Mouse (Mus musculus) stomach, postnatal 0 days (tissue): ENCODE measurements around the gene Vps16. TPM values are rescaled to one million over a fixed set of nuclear protein-coding genes. Genes with fewer than 3 reads are reported as not detected.

Experiments used
- ATAC-seq: fragments of 200-750 bp; cut with Nextera tagmentation; 2 replicates; pipeline ENCODE4 v1.8.0; 2017; ENCODE audit not compliant: low FRiP score, low TSS enrichment
- DNase-seq: peaks from one replicate; pipeline ENCODE4 v3.0.0-alpha.2; 2016; ENCODE audit warnings: low spot score
- H3K27ac ChIP-seq: fragments of 300-500 bp; sonication (generic); replicated peaks from 2 replicates; pipeline ENCODE4 v1.5.1; 2014; ENCODE audit warnings: mild to moderate bottlenecking, control low read depth
- H3K27me3 ChIP-seq: fragments of 300-500 bp; sonication (generic); 2 replicates; pipeline ENCODE4 v1.6.1; 2014; ENCODE audit warnings: low read length; ENCODE audit not compliant: control insufficient read depth, insufficient read depth
- H3K36me3 ChIP-seq: fragments of 300-500 bp; sonication (generic); 2 replicates; pipeline ENCODE4 v1.6.1; 2014; ENCODE audit warnings: low read length, mixed read lengths; ENCODE audit not compliant: control insufficient read depth, insufficient read depth
- H3K4me1 ChIP-seq: fragments of 300-500 bp; sonication (generic); replicated peaks from 2 replicates; pipeline ENCODE4 v1.6.1; 2014; ENCODE audit warnings: antibody characterized with exemption; ENCODE audit not compliant: control insufficient read depth, insufficient read depth
- H3K4me2 ChIP-seq: fragments of 300-500 bp; sonication (generic); replicated peaks from 2 replicates; pipeline ENCODE4 v1.6.1; 2014; ENCODE audit warnings: low read depth, mild to moderate bottlenecking, control low read depth, moderate library complexity
- H3K4me3 ChIP-seq: fragments of 300-500 bp; sonication (generic); 2 replicates; pipeline ENCODE4 v1.5.1; 2014; ENCODE audit warnings: low read depth, low read length, control low read depth
- H3K9ac ChIP-seq: fragments of 300-500 bp; sonication (generic); 2 replicates; pipeline ENCODE4 v1.6.1; 2014; ENCODE audit warnings: mild to moderate bottlenecking, low read length, control low read depth, mixed read lengths
- H3K9me3 ChIP-seq: fragments of 300-500 bp; sonication (generic); 2 replicates; pipeline ENCODE4 v1.6.1; 2016; ENCODE audit warnings: low read length; ENCODE audit not compliant: control insufficient read depth
- CTCF ChIP-seq: IDR thresholded peaks from 2 replicates; pipeline ENCODE4 v1.5.1; 2016; ENCODE audit warnings: antibody characterized with exemption, low read depth, mild to moderate bottlenecking, moderate library complexity
- EP300 ChIP-seq: optimal IDR thresholded peaks from 2 replicates; pipeline ENCODE3; 2016; ENCODE audit warnings: antibody characterized with exemption
- WGBS: fragments of 180-500 bp; shearing (Covaris S2); extraction: QIAGEN DNeasy Blood & Tissue Kit; methylation state at CpG from one replicate; pipeline ENCODE4 v1.1.7; 2014; 5-methylcytosine and 5-hydroxymethylcytosine counted together
- polyA plus RNA-seq: library from polyadenylated mRNA; unstranded; fragments of >200 nt; fragmentation: Nextera tagmentation; extraction: Ambion mirVana; gene quantifications from 2 replicates; pipeline ENCODE4 v1.2.1, GENCODE M21; 2015

Vps16 gene
- polyA plus RNA-seq, 1 experiment from 2014 or later: 37.0 TPM

- no peak for TF ChIP-seq EP300
- TF ChIP-seq CTCF: no peak
- H3K4me1 ChIP-seq: no peaks in the 10 kb centered on the region
- H3K27me3 ChIP-seq: no peaks in the 10 kb centered on the region
- no peak overlapping the region for H3K9ac ChIP-seq
- ATAC-seq (no peak), DNase-seq (no peak)
- WGBS: 89% methylated on average over 11 of the region's 11 CpGs
- H3K9me3 ChIP-seq: no peaks in the 10 kb centered on the region
- no peak overlapping the region for H3K4me3 ChIP-seq
- no peak overlapping the region for H3K27ac ChIP-seq
- H3K36me3 ChIP-seq: no peaks in the 10 kb centered on the region
- H3K4me2 ChIP-seq: no peak overlapping the region
These were observed 51.6 kb downstream of the Vps16 start for GRCm38 (mm10) chr2:130475764-130476163.

GRCm38 (mm10) chr2:130476666-130477297, 52.6 kb downstream of the Vps16 start:
- no peak for TF ChIP-seq CTCF
- TF ChIP-seq EP300: no peak
- no peak for ATAC-seq
- WGBS: 72% methylated on average over 6 of the region's 6 CpGs

GRCm38 (mm10) chr2:130482177-130482576, 58.0 kb downstream of the Vps16 start:
- DNase-seq: no peak
- 74% methylated on average over 4 of the region's 4 CpGs for WGBS
- TF ChIP-seq CTCF (no peak), EP300 (no peak)

More at GRCm38 (mm10) chr2:130476666-130477297, 52.6 kb downstream of the Vps16 start:
- no peak overlapping the region for H3K27ac ChIP-seq
- no peak overlapping the region for H3K9ac ChIP-seq
- no peaks in the 10 kb centered on the region for H3K9me3 ChIP-seq
- H3K27me3 ChIP-seq: no peaks in the 10 kb centered on the region
- DNase-seq: no peak
- no peaks in the 10 kb centered on the region for H3K36me3 ChIP-seq
- no peaks in the 10 kb centered on the region for H3K4me1 ChIP-seq
- no peak overlapping the region for H3K4me2 ChIP-seq
- H3K4me3 ChIP-seq: no peak overlapping the region

DNA sequence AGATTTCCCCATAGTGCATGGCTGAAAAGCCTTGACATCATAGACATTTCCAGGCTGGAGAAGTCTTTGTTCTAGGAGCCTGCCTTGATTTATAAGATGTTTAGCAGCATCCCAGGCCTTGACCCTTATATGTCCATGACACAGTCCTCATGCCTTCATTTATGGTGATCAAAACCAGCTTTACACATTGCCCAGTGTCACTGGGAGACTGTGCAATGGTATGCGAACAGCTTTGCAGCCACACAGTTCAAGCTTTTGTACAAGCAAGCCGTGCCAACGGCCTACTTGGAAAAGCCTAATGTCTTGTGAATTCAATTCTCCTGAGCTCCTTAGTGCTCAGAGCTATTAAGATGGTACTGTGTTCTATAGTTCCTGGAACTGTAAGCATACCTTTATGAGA, 58.6 kb downstream of the Vps16 start:
- WGBS: 81% methylated on average over 3 of the region's 3 CpGs
- no peaks in the 10 kb centered on the region for H3K27me3 ChIP-seq
- no peak for TF ChIP-seq CTCF
- no peak for TF ChIP-seq EP300
- no peak overlapping the region for H3K9ac ChIP-seq
- no peaks in the 10 kb centered on the region for H3K9me3 ChIP-seq
- H3K4me1 ChIP-seq: no peaks in the 10 kb centered on the region
- no peaks in the 10 kb centered on the region for H3K36me3 ChIP-seq
- ATAC-seq (no peak), DNase-seq (no peak)
- H3K4me3 ChIP-seq: no peak overlapping the region
- H3K27ac ChIP-seq: no peak overlapping the region
- H3K4me2 ChIP-seq: no peak overlapping the region

More at GRCm38 (mm10) chr2:130482177-130482576, 58.0 kb downstream of the Vps16 start:
- no peaks in the 10 kb centered on the region for H3K9me3 ChIP-seq
- no peak overlapping the region for H3K4me3 ChIP-seq
- no peak overlapping the region for H3K4me2 ChIP-seq
- H3K9ac ChIP-seq: no peak overlapping the region
- no peak overlapping the region for H3K27ac ChIP-seq
- ATAC-seq: no peak
- no peaks in the 10 kb centered on the region for H3K27me3 ChIP-seq
- no peaks in the 10 kb centered on the region for H3K36me3 ChIP-seq
- H3K4me1 ChIP-seq: no peaks in the 10 kb centered on the region

- DNase-seq: no peak
These were observed 60.1 kb downstream of the Vps16 start for GRCm38 (mm10) chr2:130484206-130484605.

GRCm38 (mm10) chr2:130488002-130488401, 63.9 kb downstream of the Vps16 start:
- WGBS: 87% methylated on average over 2 of the region's 2 CpGs
- Histone ChIP-seq H3K9ac (no peak overlapping the region), H3K4me3 (no peak overlapping the region), H3K9me3 (no peaks in the 10 kb centered on the region), H3K36me3 (no peaks in the 10 kb centered on the region), H3K4me1 (no peaks in the 10 kb centered on the region), H3K27ac (no peak overlapping the region), H3K27me3 (no peaks in the 10 kb centered on the region), H3K4me2 (no peak overlapping the region)
- DNase-seq: no peak
- no peak for ATAC-seq
- TF ChIP-seq EP300 (no peak), CTCF (no peak)

More at GRCm38 (mm10) chr2:130484206-130484605, 60.1 kb downstream of the Vps16 start:
- ATAC-seq: no peak
- no peak overlapping the region for H3K4me3 ChIP-seq
- H3K4me2 ChIP-seq: no peak overlapping the region
- H3K9me3 ChIP-seq: no peaks in the 10 kb centered on the region
- no peaks in the 10 kb centered on the region for H3K36me3 ChIP-seq
- H3K9ac ChIP-seq: no peak overlapping the region
- 78% methylated on average over 1 of the region's 1 CpGs for WGBS
- H3K27ac ChIP-seq: no peak overlapping the region
- H3K27me3 ChIP-seq: no peaks in the 10 kb centered on the region
- TF ChIP-seq CTCF: no peak
- TF ChIP-seq EP300: no peak
- H3K4me1 ChIP-seq: no peaks in the 10 kb centered on the region
